Mouse (Mus musculus) layer of hippocampus, postnatal 25 days (tissue): ENCODE data around the gene Grsf1. TPM values are rescaled to one million over a fixed set of nuclear protein-coding genes. Genes with fewer than 3 reads are reported as not detected.

ENCODE experiments used
- DNase-seq, 2 experiments: peaks; one replicate each; pipeline ENCODE4 v3.0.0; 2022; ENCODE audit warnings: mixed read lengths in 2 of 2, low spot score in 1 of 2; ENCODE audit errors: extremely low spot score in 1 of 2
- total RNA-seq, 2 experiments: library from RNA; stranded (reverse); gene quantifications; 2 replicates each; pipeline ENCODE4 v1.2.3; 2021

Grsf1 gene
- 10 to 100 TPM; 94.2 to 98.6 TPM for total RNA-seq

- peak; percentile 79 to 88 for DNase-seq
These were observed at the start of gene Grsf1 for GRCm38 (mm10) chr5:88675443-88676387. Gene Grsf1 (minus strand): TSS chr5:88676171.

- no peak for DNase-seq
These were observed 48.1 kb upstream of the Grsf1 start for GRCm38 (mm10) chr5:88724030-88724429.

DNA sequence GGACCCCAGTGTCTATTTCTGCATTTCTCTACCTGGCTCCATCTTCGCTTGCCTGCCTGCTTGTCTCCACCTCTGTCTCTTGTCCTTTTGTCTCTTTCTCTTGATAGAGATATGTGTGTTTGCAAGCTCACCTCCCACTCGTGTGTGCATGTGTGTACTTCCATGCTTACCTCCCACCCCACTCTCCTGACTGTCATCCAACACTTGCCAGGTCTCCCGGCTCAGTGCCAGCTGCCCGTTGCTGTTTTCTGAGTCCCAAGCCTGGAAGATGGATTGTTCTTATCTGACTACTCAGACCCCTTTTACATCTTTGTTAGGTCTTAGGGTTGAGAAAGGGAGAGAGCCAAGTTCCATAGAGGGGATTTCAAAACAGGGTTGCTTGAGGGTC, 46.2 kb upstream of the Grsf1 start:
- DNase-seq, result peak in 1 of 2 experiments; percentile 19

DNA sequence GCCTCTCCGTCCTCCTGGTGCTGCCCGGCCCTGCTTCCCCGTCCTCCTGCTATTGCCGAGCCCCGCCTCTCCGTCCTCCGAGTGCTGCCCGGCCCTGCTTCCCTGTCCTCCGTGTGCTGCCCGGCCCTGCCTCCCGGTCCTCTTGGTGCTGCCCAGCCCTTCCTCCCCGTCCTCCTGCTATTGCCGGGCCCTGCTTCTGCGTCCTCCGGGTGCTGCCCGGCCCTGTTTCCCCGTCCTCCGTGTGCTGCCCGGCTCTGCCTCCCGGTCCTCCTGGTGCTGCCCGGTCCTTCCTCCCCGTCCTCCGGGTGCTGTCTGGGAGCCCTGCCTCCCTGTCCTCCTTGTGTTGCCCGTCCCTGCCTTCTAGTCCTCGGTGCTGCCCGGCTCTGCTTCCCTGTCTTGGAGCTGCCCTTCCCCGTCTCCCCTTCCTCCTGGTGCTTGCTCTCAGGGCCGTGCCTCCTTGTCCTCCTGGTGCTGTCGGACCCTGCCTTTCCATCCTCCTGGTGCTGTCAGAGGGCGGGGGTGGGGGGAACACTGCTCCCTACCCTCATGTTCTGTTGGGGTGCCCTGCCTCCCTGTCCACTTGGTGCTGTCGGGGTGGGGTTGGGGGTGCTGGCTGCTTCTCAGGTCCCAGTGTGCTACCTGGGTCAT, 45.7 kb upstream of the Grsf1 start:
- DNase-seq, result peak; percentile 29 to 31

DNA sequence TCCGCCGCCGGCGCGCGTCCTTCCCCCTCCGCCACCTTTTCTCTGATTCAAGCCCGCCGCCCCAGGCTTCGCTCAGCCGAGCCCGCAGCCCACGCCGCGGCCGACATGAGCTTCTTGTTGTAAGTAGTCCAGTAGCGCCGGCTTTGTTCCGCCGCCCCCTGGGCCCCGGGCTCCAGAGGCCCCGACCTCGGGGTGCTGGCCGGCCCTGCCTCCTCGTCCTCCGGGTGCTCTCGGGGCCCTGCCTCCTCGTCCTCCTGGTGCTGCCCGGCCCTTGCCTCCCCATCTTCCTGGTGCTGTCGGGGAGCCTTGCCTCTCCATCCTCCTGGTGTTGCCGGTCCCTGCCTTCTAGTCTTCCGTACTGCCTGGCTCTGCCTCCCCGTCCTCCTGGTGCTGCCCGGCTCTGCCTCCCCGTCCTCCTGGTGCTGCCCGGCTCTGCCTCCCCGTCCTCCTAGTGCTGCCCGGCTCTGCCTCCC, 45.1 kb upstream of the Grsf1 start:
- no peak for DNase-seq

GRCm38 (mm10) chr5:88720116-88721002, 44.4 kb upstream of the Grsf1 start, which contains the start of gene Mob1b:
Gene Mob1b (plus strand): TSS chr5:88720855.
- peak; percentile 97 to 98 for DNase-seq

DNA sequence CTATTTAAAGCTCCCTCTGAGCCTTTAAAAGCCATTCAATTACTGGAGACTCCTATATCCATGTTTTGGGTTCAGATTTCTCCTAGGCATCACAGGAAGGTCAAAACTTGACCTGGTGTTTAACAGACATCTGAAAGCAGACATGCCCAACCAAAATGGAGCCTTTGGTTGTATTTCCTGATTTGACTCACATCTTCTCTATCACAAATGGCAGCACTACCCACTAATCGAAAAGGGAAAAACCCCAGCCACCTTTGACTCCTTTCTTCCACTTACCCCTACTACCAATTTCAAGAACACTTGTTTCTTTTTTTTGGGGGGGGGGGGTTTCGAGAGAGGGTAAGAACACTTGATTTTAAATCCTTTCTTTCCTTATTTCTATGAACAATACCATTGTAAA, 41.0 kb upstream of the Grsf1 start:
- no peak for DNase-seq

- DNase-seq, result no peak
These were observed 36.4 kb upstream of the Grsf1 start for GRCm38 (mm10) chr5:88712328-88712727.

DNA sequence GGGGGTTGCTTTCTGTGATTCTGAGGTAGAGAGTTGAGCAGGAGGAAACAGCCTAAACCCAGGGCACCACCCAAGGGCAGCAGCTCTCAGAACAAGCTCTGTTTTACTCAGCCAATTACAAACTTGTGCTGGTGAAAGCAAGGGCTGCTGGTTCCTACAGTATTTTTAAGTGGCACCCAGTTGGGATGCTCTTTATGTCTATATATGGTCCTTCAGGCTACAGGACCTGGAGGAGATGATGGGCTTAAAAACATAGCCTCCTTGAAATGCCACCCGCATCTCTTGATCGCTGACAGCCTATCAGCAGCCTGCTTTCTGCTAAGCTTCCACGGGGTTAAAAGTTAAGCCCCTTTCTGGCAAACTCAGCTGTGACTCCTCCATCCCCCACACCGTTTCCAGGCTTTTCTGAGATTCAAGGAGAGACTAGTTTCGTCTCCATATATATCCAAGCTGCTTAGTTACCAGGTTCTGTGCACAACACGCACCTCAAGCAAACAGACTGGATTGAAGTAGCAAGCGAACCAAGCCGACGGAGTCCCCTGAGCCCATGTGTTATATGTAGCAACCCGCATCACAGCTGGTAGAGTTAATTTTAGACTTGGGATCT, 35.8 kb upstream of the Grsf1 start:
- no peak for DNase-seq

DNA sequence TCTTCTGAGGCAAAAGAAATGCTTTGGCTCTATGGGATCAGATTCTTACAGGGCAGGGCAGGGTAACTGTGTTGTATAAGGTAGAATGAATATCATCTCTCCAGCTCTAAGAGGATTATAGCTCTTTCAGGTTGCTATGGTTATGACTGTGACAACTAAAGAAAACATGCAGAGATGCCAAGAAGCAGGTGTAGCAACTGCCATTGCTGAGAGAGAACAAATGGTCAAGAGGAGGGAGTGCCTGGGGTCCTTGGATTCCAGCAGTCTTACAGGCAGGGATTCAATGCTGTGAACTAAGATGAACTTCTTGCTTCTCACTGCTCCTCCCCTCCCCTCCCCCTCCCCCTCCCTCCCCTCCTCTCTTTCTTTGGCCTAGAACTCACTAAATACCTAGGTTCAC, 35.2 kb upstream of the Grsf1 start:
- no peak for DNase-seq

DNA sequence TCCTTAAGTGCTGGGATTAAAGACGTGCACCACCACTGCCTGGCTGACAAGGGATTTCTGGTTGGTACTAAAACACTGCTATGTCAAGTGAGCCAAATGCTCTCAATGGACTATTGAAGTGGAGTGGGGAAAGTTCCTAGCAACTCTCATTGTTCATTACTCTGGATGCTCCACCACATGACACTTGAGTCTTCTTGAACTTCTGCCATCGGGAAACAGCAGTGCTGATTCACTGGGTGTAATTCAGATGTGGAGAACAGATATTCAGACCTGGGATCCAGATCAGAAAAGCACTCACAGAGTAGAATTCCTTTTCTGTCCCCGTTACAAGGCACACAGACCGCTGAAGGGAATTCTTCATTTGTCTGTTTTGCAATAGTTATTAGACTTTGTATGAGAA, 27.6 kb upstream of the Grsf1 start:
- DNase-seq, result no peak

- no peak for DNase-seq
These were observed 26.1 kb upstream of the Grsf1 start for GRCm38 (mm10) chr5:88702041-88702440.

DNA sequence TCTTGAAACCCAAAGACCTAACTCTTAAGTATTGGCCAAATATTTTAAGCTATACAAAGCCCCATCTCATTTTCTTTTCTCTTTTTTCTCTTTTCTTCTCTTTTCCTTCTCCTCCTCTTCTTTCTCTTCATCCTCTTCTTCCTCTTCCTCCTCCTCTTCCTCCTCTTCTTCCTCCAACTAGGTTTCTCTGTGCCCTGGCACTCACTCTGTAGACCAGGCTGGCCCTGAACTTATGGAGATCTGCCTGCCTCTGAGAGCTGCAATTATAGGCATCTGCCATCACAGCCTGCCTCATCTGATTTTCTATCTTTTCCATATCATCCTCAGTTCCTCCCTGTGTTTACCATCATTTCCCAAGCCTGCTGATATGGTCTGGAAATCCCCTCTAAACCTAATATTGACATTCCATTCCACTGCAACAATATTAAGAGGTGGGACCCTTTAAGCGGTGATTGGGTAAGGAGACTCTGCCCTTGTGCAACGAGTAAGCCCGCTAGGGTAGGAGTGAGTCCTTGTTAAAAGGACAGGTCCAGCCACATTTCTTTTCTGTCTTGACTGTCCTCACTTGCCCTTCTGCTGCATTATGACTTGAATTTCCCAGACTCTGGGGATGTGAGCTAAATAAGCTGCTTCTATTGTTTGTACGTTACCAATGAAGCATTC, 23.4 kb upstream of the Grsf1 start:
- DNase-seq, result no peak

- DNase-seq, result no peak
These were observed 21.3 kb upstream of the Grsf1 start for GRCm38 (mm10) chr5:88697291-88697690.

DNA sequence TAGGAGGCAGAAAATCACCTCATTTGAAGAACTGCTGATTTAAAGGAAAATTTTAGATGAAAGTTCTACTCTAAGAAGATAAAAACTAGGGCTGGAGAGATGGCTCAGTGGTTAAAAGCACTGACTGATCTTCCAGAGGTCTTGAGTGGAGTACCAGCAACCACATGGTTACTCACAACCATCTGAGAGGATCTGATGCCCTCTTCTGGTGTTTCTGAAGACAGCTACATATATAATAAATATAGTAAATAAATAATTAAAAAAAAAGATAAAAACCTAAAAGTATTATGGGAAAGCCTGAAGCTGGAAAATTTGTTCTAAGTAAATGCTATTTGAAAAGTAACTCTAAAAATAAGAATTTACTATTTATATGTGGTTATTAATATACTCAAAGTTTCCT, 17.1 kb upstream of the Grsf1 start:
- no peak for DNase-seq

- no peak for DNase-seq
These were observed 16.6 kb upstream of the Grsf1 start for GRCm38 (mm10) chr5:88692586-88692985.

- DNase-seq, result no peak
These were observed 15.6 kb upstream of the Grsf1 start for GRCm38 (mm10) chr5:88691506-88692095.

- DNase-seq, result no peak
These were observed 14.9 kb upstream of the Grsf1 start for GRCm38 (mm10) chr5:88690681-88691505.
